Mouse (Mus musculus) brain, embryonic 14.5 days (tissue): ENCODE data around the gene Parva.

Experiments
- CTCF ChIP-seq: fragments of 200-500 bp; IDR thresholded peaks from 2 replicates; pipeline ENCODE4 v1.5.1; 2012; ENCODE audit warnings: inconsistent platforms, mild to moderate bottlenecking, moderate library complexity, borderline replicate concordance; ENCODE audit not compliant: insufficient read depth, insufficient read length; ENCODE audit errors: extremely low read depth
- POLR2A ChIP-seq: fragments of 200-500 bp; IDR thresholded peaks from 2 replicates; pipeline ENCODE4 v1.6.1; 2012; ENCODE audit warnings: mild to moderate bottlenecking, inconsistent platforms, borderline replicate concordance; ENCODE audit not compliant: poor library complexity, insufficient read depth, insufficient read length, severe bottlenecking; ENCODE audit errors: extremely low read depth

GRCm38 (mm10) chr7:112581621-112582020 lies 154.3 kb downstream of the Parva start:
- TF ChIP-seq CTCF (no peak), POLR2A (no peak)
